Mouse (Mus musculus) limb, embryonic 11.5 days (tissue): ENCODE data around the gene Polr2a. TPM values are rescaled to one million over a fixed set of nuclear protein-coding genes. Genes with fewer than 3 reads are reported as not detected.

Experiments used
- ATAC-seq: fragments of 200-750 bp; cut with Nextera tagmentation; 2 replicates; pipeline ENCODE4 v1.8.0; 2017; ENCODE audit warnings: low read depth; ENCODE audit not compliant: insufficient number of reproducible peaks, low FRiP score, low TSS enrichment
- DNase-seq: peaks from one replicate; pipeline ENCODE4 v3.0.0-alpha.2; 2015; ENCODE audit warnings: low spot score
- H3K27ac ChIP-seq: fragments of 300-500 bp; sonication (generic); replicated peaks from 2 replicates; pipeline ENCODE4 v1.5.1; 2014; ENCODE audit warnings: low read depth, mild to moderate bottlenecking, low read length
- H3K27me3 ChIP-seq: fragments of 300-500 bp; sonication (generic); 2 replicates; pipeline ENCODE4 v1.6.1; 2014; ENCODE audit warnings: mild to moderate bottlenecking, low read length, mixed read lengths; ENCODE audit not compliant: control insufficient read depth, insufficient read depth
- H3K36me3 ChIP-seq: fragments of 300-500 bp; sonication (generic); 2 replicates; pipeline ENCODE4 v1.6.1; 2014; ENCODE audit warnings: mild to moderate bottlenecking, low read length, moderate library complexity, mixed read lengths; ENCODE audit not compliant: control insufficient read depth, insufficient read depth
- H3K4me1 ChIP-seq: fragments of 300-500 bp; sonication (generic); 2 replicates; pipeline ENCODE4 v1.6.1; 2014; ENCODE audit warnings: low read length, mixed read lengths; ENCODE audit not compliant: control insufficient read depth, insufficient read depth
- H3K4me2 ChIP-seq: fragments of 300-500 bp; sonication (generic); 2 replicates; pipeline ENCODE4 v1.6.1; 2014; ENCODE audit warnings: low read depth, mild to moderate bottlenecking, moderate library complexity; ENCODE audit not compliant: severe bottlenecking
- H3K4me3 ChIP-seq: fragments of 300-500 bp; sonication (generic); 2 replicates; pipeline ENCODE4 v1.5.1; 2014; ENCODE audit warnings: low read depth, low read length
- H3K9ac ChIP-seq: fragments of 300-500 bp; sonication (generic); 2 replicates; pipeline ENCODE4 v1.6.1; 2014; ENCODE audit warnings: mild to moderate bottlenecking, low read length
- H3K9me3 ChIP-seq: fragments of 300-500 bp; sonication (generic); 2 replicates; pipeline ENCODE4 v1.6.1; 2016; ENCODE audit warnings: low read length; ENCODE audit not compliant: control insufficient read depth
- WGBS: fragments of 180-500 bp; shearing (Covaris S2); extraction: QIAGEN DNeasy Blood & Tissue Kit; methylation state at CpG from one replicate; pipeline ENCODE4 v1.1.7; 2014; 5-methylcytosine and 5-hydroxymethylcytosine counted together
- polyA plus RNA-seq: library from polyadenylated mRNA; unstranded; fragments of >200 nt; fragmentation: Nextera tagmentation; extraction: Ambion mirVana; gene quantifications from 2 replicates; pipeline ENCODE4 v1.2.1, GENCODE M21; 2014

The Polr2a gene
- polyA plus RNA-seq, 1 experiment from 2014 or later: 64.0 TPM

DNA sequence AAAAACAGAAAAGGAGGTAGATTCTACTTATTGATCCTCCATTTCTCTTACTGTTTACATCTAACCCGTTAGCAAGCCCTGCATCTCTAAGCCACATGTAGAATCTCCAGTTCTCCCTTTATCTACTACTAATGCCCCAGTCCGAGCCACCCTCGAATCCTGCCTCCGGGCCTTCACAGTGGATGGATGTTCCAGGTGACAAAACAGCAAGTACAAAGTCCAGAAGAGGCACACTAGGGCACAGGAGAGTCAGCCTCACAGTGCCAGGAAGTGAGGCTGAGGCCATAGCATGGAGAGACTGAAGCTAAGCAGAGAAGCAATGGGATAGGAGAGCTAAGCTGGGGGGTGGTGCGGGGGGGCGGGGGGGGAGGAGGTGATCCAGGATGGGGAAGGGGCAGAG, 65.6 kb downstream of the Polr2a start:
- ATAC-seq (no peak), DNase-seq (no peak)
- Histone ChIP-seq H3K27me3 (no peaks in the 10 kb centered on the region), H3K9me3 (no peaks in the 10 kb centered on the region), H3K4me3 (no peak overlapping the region), H3K4me1 (peaks cover 10% of the 10 kb centered on the region), H3K9ac (no peak overlapping the region), H3K36me3 (no peaks in the 10 kb centered on the region), H3K4me2 (no peak overlapping the region), H3K27ac (no peak overlapping the region)
- WGBS: 80% methylated on average over 6 of the region's 6 CpGs

DNA sequence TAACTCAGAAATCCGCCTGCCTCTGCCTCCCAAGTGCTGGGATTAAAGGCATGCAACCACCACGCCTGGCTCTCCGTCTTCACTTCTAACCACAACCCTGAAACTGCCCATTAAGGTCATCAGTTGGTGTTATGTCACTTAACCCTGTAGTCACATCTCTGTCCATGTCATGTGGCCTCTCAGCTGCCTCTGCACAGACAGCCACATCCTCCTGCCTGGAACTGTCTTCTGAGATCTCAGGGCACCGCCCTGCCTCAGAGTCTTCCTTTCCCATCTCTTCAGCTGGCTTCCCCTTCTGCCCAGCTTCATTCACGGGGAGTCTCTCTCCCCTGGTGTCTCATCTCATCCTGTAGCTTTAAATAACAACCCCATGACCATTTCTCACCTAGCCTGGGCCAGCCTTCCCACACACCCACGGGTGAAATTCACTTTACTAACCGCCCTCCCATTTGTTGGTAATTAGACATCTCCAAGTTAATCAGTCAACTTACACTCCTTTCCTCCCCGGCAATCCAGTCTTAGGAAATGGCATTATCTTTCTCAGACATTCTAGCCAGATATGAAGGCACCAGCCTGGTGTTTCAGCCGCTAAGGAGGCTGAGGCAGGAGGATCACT, 66.1 kb downstream of the Polr2a start:
- Histone ChIP-seq H3K9me3 (no peaks in the 10 kb centered on the region), H3K27me3 (no peaks in the 10 kb centered on the region), H3K4me2 (no peak overlapping the region), H3K27ac (no peak overlapping the region), H3K4me3 (no peak overlapping the region), H3K9ac (no peak overlapping the region), H3K36me3 (no peaks in the 10 kb centered on the region), H3K4me1 (peaks cover 10% of the 10 kb centered on the region)
- no peak for DNase-seq
- ATAC-seq: no peak
- WGBS: 73% methylated on average over 9 of the region's 9 CpGs

DNA sequence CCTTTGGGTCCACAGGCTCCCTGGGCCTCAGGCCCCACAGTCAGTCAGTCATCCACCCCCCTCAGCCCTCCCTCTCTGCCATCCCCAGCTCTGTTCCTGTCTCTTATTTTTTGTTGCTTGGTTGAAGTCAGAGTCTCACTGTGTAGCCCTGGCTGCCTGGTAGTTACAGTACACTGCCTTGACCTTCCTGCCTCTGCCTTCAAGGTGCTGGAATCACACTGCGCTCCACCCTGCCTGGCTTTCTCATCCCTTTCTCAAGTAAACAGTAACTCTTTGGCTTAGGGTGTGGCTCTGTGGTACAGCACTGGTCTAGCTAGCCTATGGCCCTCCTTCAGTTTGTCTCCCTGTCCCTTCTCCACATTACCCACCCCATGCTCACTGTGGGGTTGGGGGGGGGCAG, 68.5 kb downstream of the Polr2a start:
- H3K27me3 ChIP-seq: no peaks in the 10 kb centered on the region
- no peak overlapping the region for H3K4me2 ChIP-seq
- H3K9ac ChIP-seq: no peak overlapping the region
- no peak overlapping the region for H3K27ac ChIP-seq
- H3K9me3 ChIP-seq: no peaks in the 10 kb centered on the region
- DNase-seq (no peak), ATAC-seq (no peak)
- H3K4me3 ChIP-seq: no peak overlapping the region
- 92% methylated on average over 1 of the region's 1 CpGs for WGBS
- H3K36me3 ChIP-seq: no peaks in the 10 kb centered on the region
- no peaks in the 10 kb centered on the region for H3K4me1 ChIP-seq

DNA sequence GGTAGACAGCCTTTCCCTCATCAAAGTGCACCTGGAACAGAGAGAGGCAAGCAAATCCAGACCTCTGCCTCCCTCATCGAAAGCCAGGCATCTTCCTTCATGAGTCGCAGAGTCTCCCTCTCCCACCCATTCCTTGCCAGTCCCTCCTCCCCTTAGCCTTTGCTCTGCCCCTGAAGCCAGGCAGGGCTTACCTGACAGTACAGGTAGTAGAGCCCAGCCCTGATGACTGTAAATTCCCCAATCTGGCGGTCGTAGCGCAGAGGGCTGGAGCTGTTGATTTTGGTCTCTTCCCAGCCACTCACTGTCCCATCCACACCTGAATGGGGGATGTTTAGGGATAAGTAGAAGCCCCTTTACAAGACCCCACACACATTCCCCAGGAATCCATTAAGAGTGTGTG, 71.4 kb downstream of the Polr2a start:
- Histone ChIP-seq H3K4me3 (no peak overlapping the region), H3K4me2 (no peak overlapping the region), H3K4me1 (no peaks in the 10 kb centered on the region), H3K36me3 (no peaks in the 10 kb centered on the region), H3K9ac (no peak overlapping the region), H3K27me3 (no peaks in the 10 kb centered on the region), H3K9me3 (no peaks in the 10 kb centered on the region), H3K27ac (no peak overlapping the region)
- ATAC-seq: no peak
- WGBS: 53% methylated on average over 5 of the region's 5 CpGs
- no peak for DNase-seq

DNA sequence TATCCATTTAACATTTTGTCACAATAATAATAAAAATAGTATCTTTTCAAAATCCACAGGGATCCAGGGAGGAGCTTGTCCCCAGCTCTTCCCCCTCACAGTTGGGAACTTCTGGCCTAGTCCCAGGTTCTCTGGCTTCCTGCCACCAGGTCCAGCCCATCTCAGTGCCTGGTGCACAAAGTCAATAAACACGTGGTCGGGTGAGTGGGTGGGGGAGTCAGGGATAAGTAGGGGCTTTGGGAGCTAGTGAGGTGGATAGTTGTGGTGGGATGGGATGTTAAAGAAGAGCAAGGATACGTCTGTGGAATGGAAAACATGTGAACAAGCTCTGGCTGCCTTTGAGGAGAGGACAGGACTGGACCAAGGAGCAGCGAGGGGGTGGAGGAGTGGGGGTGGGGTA, 72.1 kb downstream of the Polr2a start:
- no peaks in the 10 kb centered on the region for H3K36me3 ChIP-seq
- no peak for ATAC-seq
- no peak overlapping the region; the same call in 1 of the 2 replicates for H3K4me2 ChIP-seq
- no peak overlapping the region for H3K4me3 ChIP-seq
- H3K4me1 ChIP-seq: no peaks in the 10 kb centered on the region
- no peaks in the 10 kb centered on the region for H3K27me3 ChIP-seq
- no peaks in the 10 kb centered on the region for H3K9me3 ChIP-seq
- DNase-seq: no peak
- WGBS: 20% methylated on average over 4 of the region's 4 CpGs
- peak overlapping the region; percentile 32; the same call in 1 of the 2 replicates for H3K9ac ChIP-seq
- no peak overlapping the region for H3K27ac ChIP-seq

DNA sequence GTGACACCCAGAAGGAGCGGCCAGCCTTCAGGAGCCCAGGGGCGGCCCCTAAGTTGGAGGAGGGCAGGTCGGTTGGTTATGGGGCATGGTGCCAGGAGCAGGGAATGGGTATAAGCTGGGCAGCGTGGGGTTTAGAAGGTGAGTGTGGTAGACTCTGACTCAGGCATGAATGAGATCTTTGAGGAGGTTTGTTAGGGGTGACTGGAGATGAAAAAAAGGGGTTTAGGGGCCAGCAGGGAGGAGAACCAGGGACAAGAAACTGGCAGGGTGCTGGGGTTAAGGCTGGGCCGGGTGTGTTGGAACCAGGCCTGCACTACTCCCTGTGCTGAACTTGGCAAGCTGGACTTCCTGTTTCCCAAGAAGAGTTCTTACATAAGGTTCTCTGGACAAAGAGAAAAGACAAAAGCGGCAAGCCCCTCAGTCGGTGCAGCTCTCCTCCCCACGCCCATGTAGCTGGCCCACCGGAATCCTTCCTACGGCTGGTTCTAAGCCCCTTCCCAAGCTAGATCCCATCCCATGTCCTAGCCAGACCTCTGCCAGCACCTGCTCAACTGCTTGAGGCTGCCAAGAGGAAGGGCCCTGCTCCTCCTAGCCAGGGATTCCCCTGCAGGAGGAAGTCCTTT, 72.8 kb downstream of the Polr2a start, which contains the start of gene Tnfsf13:
Tnfsf13 (minus strand) TSS at position 259 of the 623 bp plus-strand sequence.
- H3K4me2 ChIP-seq: no peak within 1 kb of the TSS; the same call in 1 of the 2 replicates
- no peaks in the 10 kb centered on the region for H3K9me3 ChIP-seq
- ATAC-seq: no peak
- H3K9ac ChIP-seq: peak within 1 kb of the TSS; percentile 32; the same call in 1 of the 2 replicates
- H3K27me3 ChIP-seq: no peaks in the 10 kb centered on the region
- no peak within 1 kb of the TSS for H3K27ac ChIP-seq
- no peak for DNase-seq
- no peak within 1 kb of the TSS for H3K4me3 ChIP-seq
- H3K36me3 ChIP-seq: no peaks in the 10 kb centered on the region
- 83% methylated on average over 10 of the region's 10 CpGs for WGBS
- 0 out of 2 replicates have a peak, but pooled peaks cover 4% of the 10 kb centered on the region for H3K4me1 ChIP-seq

DNA sequence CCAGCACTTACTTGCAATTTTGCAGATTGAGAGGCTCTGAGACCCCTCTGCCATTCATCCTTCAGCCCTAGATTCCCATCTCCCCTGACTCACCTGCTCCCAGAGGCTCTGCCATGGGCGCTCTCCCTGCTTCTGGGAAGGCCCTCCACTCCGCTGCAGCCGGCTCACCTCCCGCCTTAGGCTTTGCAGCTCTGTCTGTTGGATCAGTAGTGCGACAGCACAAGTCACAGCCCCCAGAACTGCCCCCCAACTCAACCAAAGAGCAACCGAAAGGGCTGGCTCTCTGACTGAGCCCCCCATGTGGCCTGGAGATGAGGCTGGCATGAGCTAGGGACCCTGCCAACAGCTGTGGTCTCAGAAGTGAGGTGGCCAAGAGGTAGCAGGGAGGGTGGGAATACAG, 73.5 kb downstream of the Polr2a start:
- Histone ChIP-seq H3K9me3 (no peaks in the 10 kb centered on the region), H3K27ac (no peak overlapping the region), H3K4me2 (no peak overlapping the region), H3K9ac (no peak overlapping the region), H3K36me3 (no peaks in the 10 kb centered on the region), H3K4me1 (peaks cover 8% of the 10 kb centered on the region; the same call in 1 of the 2 replicates), H3K27me3 (no peaks in the 10 kb centered on the region), H3K4me3 (no peak overlapping the region)
- DNase-seq: no peak
- WGBS: 81% methylated on average over 6 of the region's 6 CpGs
- ATAC-seq: no peak

DNA sequence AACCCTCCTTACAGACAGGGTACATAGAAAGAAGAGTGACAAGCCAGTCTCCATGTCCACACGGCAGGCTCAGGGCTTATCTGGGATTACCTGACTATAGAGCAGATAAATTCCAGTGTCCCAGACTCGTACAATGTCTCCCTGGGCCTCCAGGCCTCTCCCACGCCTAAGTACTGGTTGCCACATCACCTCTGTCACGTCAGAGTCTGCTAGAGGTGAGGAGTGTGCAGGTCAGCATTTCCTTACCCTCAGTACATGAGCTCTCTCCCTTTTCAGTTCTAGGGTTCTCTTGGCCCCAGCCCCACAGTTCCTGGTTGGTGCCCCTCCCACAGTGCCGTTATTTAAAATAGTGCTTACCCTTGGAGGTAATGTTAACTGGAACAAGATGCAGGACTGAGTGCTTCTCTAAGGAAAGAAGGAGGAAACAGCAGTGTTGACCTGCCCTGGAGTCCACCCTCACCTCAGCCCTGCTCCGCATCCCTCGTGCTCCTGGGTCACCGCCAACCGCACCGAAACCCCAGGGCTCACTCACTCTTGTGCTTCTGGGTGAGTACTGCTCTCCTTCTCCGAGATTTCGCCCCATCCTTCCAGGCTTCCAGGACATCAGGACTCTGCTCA, 74.2 kb downstream of the Polr2a start:
- DNase-seq: no peak
- Histone ChIP-seq H3K4me1 (peaks cover 8% of the 10 kb centered on the region; the same call in 1 of the 2 replicates), H3K27ac (no peak overlapping the region), H3K36me3 (no peaks in the 10 kb centered on the region), H3K9ac (no peak overlapping the region), H3K4me3 (no peak overlapping the region), H3K27me3 (no peaks in the 10 kb centered on the region), H3K4me2 (no peak overlapping the region), H3K9me3 (no peaks in the 10 kb centered on the region)
- 82% methylated on average over 12 of the region's 12 CpGs for WGBS
- ATAC-seq: no peak
